Mouse (Mus musculus) E14TG2a.4 (cell line): ENCODE results near the gene Chuk.

Source experiments
- CTCF ChIP-seq: conservative IDR thresholded peaks from 2 replicates; pipeline ENCODE4 v1.5.1; 2014; ENCODE audit warnings: low read length
- NANOG ChIP-seq: IDR thresholded peaks from 2 replicates; pipeline ENCODE4 v1.6.1; 2014; ENCODE audit warnings: borderline replicate concordance, low read length, mixed read lengths

DNA sequence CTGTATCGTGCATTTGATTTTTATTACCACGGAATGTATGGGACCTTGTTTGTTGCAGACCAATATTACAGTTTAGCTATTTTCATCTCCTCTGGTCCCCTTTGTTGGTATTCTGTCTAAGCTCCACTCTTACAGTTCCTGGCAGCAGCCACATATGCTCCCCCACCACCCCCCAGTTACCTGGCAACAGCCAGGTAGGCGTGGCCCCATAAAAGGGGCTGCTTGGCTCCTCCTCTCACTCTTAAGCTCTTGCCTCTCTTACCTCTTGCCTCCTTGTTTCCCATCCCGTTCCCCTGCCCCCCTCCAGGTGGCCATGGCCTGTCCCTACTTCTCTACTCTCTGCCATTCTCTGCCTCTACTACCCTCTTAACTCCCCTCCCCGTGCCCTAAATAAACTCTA is 36.1 kb downstream of the Chuk start:
- no peak for TF ChIP-seq CTCF
- no peak for TF ChIP-seq NANOG
